Mouse (Mus musculus): ENCODE results near the gene Agap2.

The Agap2 gene

GRCm38 (mm10) chr10:127101151-127101550 lies 26.1 kb downstream of the Agap2 start:
- DNase-seq (ENCODE audit: low read depth): peak; percentile 95

- peak; percentile 64 for DNase-seq (ENCODE audit: low read depth)
Observed at GRCm38 (mm10) chr10:127103631-127104030, 28.5 kb downstream of the Agap2 start.

- DNase-seq (ENCODE audit: low read depth): peak; percentile 56
Observed at GRCm38 (mm10) chr10:127107563-127108261, 32.6 kb downstream of the Agap2 start.

GRCm38 (mm10) chr10:127108262-127108583 lies 33.1 kb downstream of the Agap2 start:
- no peak for DNase-seq (ENCODE audit: low read depth)

- peak; percentile 82 for DNase-seq (ENCODE audit: low read depth)
Observed at GRCm38 (mm10) chr10:127111001-127111887, 36.2 kb downstream of the Agap2 start.

- no peak for DNase-seq (ENCODE audit: low read depth)
Observed at GRCm38 (mm10) chr10:127114408-127114807, 39.3 kb downstream of the Agap2 start.

- peak; percentile 78 for DNase-seq (ENCODE audit: low read depth)
Observed at GRCm38 (mm10) chr10:127115068-127115467, 40.0 kb downstream of the Agap2 start.

- no peak for DNase-seq (ENCODE audit: low read depth)
Observed at GRCm38 (mm10) chr10:127118470-127118869, 43.4 kb downstream of the Agap2 start.

GRCm38 (mm10) chr10:127119229-127119628 lies 44.1 kb downstream of the Agap2 start:
- no peak for DNase-seq (ENCODE audit: low read depth)

GRCm38 (mm10) chr10:127120301-127121065 lies 45.4 kb downstream of the Agap2 start:
- DNase-seq (ENCODE audit: low read depth): no peak

GRCm38 (mm10) chr10:127121066-127121477 lies 46.0 kb downstream of the Agap2 start, which contains the start of gene Os9:
Gene Os9, minus strand, starts transcription at chr10:127121131.
- peak; percentile 99 for DNase-seq (ENCODE audit: low read depth)

- DNase-seq (ENCODE audit: low read depth): peak; percentile 51
Observed at GRCm38 (mm10) chr10:127122018-127122417, 46.9 kb downstream of the Agap2 start.

GRCm38 (mm10) chr10:127122784-127123435 lies 47.8 kb downstream of the Agap2 start:
- DNase-seq (ENCODE audit: low read depth): peak; percentile 89

GRCm38 (mm10) chr10:127123436-127123805 lies 48.3 kb downstream of the Agap2 start:
- DNase-seq (ENCODE audit: low read depth): peak; percentile 87

- peak; percentile 86 for DNase-seq (ENCODE audit: low read depth)
Observed at GRCm38 (mm10) chr10:127125210-127126001, 50.3 kb downstream of the Agap2 start.

GRCm38 (mm10) chr10:127126579-127126978 lies 51.5 kb downstream of the Agap2 start:
- peak; percentile 70 for DNase-seq (ENCODE audit: low read depth)

GRCm38 (mm10) chr10:127127711-127128279 lies 52.7 kb downstream of the Agap2 start:
- DNase-seq (ENCODE audit: low read depth): peak; percentile 85

GRCm38 (mm10) chr10:127129431-127129830 lies 54.3 kb downstream of the Agap2 start:
- peak; percentile 72 for DNase-seq (ENCODE audit: low read depth)

GRCm38 (mm10) chr10:127132469-127132868 lies 57.4 kb downstream of the Agap2 start:
- DNase-seq (ENCODE audit: low read depth): no peak

GRCm38 (mm10) chr10:127134394-127135035 lies 59.4 kb downstream of the Agap2 start:
- peak; percentile 76 for DNase-seq (ENCODE audit: low read depth)

All from 416B (cell line).